Mouse (Mus musculus) liver, embryonic 16.5 days (tissue): ENCODE measurements around the gene Clp1. TPM values are rescaled to one million over a fixed set of nuclear protein-coding genes. Genes with fewer than 3 reads are reported as not detected.

Experiments
- ATAC-seq: fragments of 200-750 bp; cut with Nextera tagmentation; 2 replicates; pipeline ENCODE4 v1.8.0; 2017; ENCODE audit warnings: low read depth, mild to moderate bottlenecking, moderate number of reproducible peaks, moderate library complexity
- H3K27ac ChIP-seq: fragments of 300-500 bp; sonication (generic); 2 replicates; pipeline ENCODE4 v1.5.1; 2014; ENCODE audit warnings: mild to moderate bottlenecking, low read length
- H3K27me3 ChIP-seq: fragments of 300-500 bp; sonication (generic); 2 replicates; pipeline ENCODE4 v1.6.1; 2014; ENCODE audit warnings: low read depth, low read length, mixed read lengths; ENCODE audit not compliant: control insufficient read depth, insufficient read depth
- H3K36me3 ChIP-seq: fragments of 300-500 bp; sonication (generic); 2 replicates; pipeline ENCODE4 v1.6.1; 2014; ENCODE audit warnings: mild to moderate bottlenecking; ENCODE audit not compliant: control insufficient read depth, insufficient read depth
- H3K4me1 ChIP-seq: fragments of 300-500 bp; sonication (generic); 2 replicates; pipeline ENCODE4 v1.6.1; 2014; ENCODE audit warnings: low read depth, low read length, mixed read lengths; ENCODE audit not compliant: control insufficient read depth
- H3K4me2 ChIP-seq: fragments of 300-500 bp; sonication (generic); 2 replicates; pipeline ENCODE4 v1.6.1; 2014; ENCODE audit warnings: low read depth, low read length, mixed read lengths
- H3K4me3 ChIP-seq: fragments of 300-500 bp; sonication (generic); 2 replicates; pipeline ENCODE4 v1.5.1; 2014; ENCODE audit warnings: low read depth, mild to moderate bottlenecking, low read length
- H3K9ac ChIP-seq: fragments of 300-500 bp; sonication (generic); 2 replicates; pipeline ENCODE4 v1.6.1; 2014; ENCODE audit warnings: low read depth, low read length
- H3K9me3 ChIP-seq: fragments of 300-500 bp; sonication (generic); replicated peaks from 2 replicates; pipeline ENCODE4 v1.6.1; 2016; ENCODE audit warnings: low read length; ENCODE audit not compliant: control insufficient read depth
- WGBS: fragments of 180-500 bp; shearing (Covaris S2); extraction: QIAGEN DNeasy Blood & Tissue Kit; methylation state at CpG from one replicate; pipeline ENCODE4 v1.1.7; 2014; ENCODE audit not compliant: insufficient replicate concordance; 5-methylcytosine and 5-hydroxymethylcytosine counted together
- polyA plus RNA-seq: library from polyadenylated mRNA; unstranded; fragments of >200 nt; fragmentation: Nextera tagmentation; extraction: Ambion mirVana; gene quantifications from 2 replicates; pipeline ENCODE4 v1.2.1, GENCODE M21; 2015

The Clp1 gene
- polyA plus RNA-seq, 1 experiment from 2014 or later: 49.7 TPM

- H3K4me3 ChIP-seq: peak overlapping the region; percentile 66
- H3K36me3 ChIP-seq: peaks cover 23% of the 10 kb centered on the region
- peak overlapping the region; percentile 73 for H3K4me2 ChIP-seq
- WGBS: 5% methylated on average over 24 of the region's 26 CpGs
- H3K27me3 ChIP-seq: peaks cover 28% of the 10 kb centered on the region
- no peaks in the 10 kb centered on the region for H3K9me3 ChIP-seq
- peak overlapping the region; percentile 72 for H3K9ac ChIP-seq
- peak overlapping the region; percentile 68 for H3K27ac ChIP-seq
- peaks cover 65% of the 10 kb centered on the region for H3K4me1 ChIP-seq
- ATAC-seq: peak; percentile 18
Observed at GRCm38 (mm10) chr2:84742451-84743283, 15.5 kb upstream of the Clp1 start.

- peak overlapping the region; percentile 66 for H3K4me3 ChIP-seq
- 0 out of 2 replicates have a peak, but pooled peaks have one; percentile 4 for ATAC-seq
- peaks cover 29% of the 10 kb centered on the region for H3K36me3 ChIP-seq
- H3K4me2 ChIP-seq: peak overlapping the region; percentile 73
- H3K9me3 ChIP-seq: no peaks in the 10 kb centered on the region
- peak overlapping the region; percentile 68 for H3K27ac ChIP-seq
- H3K9ac ChIP-seq: peak overlapping the region; percentile 72
- H3K27me3 ChIP-seq: peaks cover 27% of the 10 kb centered on the region
- 39% methylated on average over 5 of the region's 5 CpGs for WGBS
- H3K4me1 ChIP-seq: peaks cover 69% of the 10 kb centered on the region
Observed at GRCm38 (mm10) chr2:84741841-84742450, 14.8 kb upstream of the Clp1 start.

- peaks cover 20% of the 10 kb centered on the region for H3K27me3 ChIP-seq
- no peak overlapping the region for H3K4me3 ChIP-seq
- ATAC-seq: no peak
- WGBS: 72% methylated on average over 15 of the region's 15 CpGs
- H3K27ac ChIP-seq: no peak overlapping the region
- H3K4me2 ChIP-seq: no peak overlapping the region
- no peaks in the 10 kb centered on the region for H3K9me3 ChIP-seq
- peaks cover 77% of the 10 kb centered on the region for H3K4me1 ChIP-seq
- H3K36me3 ChIP-seq: peaks cover 36% of the 10 kb centered on the region
- no peak overlapping the region for H3K9ac ChIP-seq
Observed at GRCm38 (mm10) chr2:84740608-84741333, 13.6 kb upstream of the Clp1 start.

GRCm38 (mm10) chr2:84738271-84738911 is 11.2 kb upstream of the Clp1 start:
- ATAC-seq: no peak
- peak overlapping the region; percentile 88 for H3K9ac ChIP-seq
- peak overlapping the region; percentile 76 for H3K4me3 ChIP-seq
- peaks cover 36% of the 10 kb centered on the region for H3K36me3 ChIP-seq
- 3% methylated on average over 12 of the region's 12 CpGs for WGBS
- peak overlapping the region; percentile 76 for H3K4me2 ChIP-seq
- peaks cover 6% of the 10 kb centered on the region; the same call in 1 of the 2 replicates for H3K27me3 ChIP-seq
- H3K4me1 ChIP-seq: peaks cover 81% of the 10 kb centered on the region
- no peaks in the 10 kb centered on the region for H3K9me3 ChIP-seq
- H3K27ac ChIP-seq: peak overlapping the region; percentile 16

- Histone ChIP-seq H3K4me3 (peak overlapping the region; percentile 76), H3K36me3 (peaks cover 36% of the 10 kb centered on the region), H3K27me3 (peaks cover 2% of the 10 kb centered on the region; the same call in 1 of the 2 replicates), H3K4me1 (peaks cover 82% of the 10 kb centered on the region), H3K9ac (peak overlapping the region; percentile 88), H3K27ac (peak overlapping the region; percentile 16), H3K4me2 (peak overlapping the region; percentile 76), H3K9me3 (no peaks in the 10 kb centered on the region)
- WGBS: 15% methylated on average over 8 of the region's 8 CpGs
- no peak for ATAC-seq
Observed at GRCm38 (mm10) chr2:84737451-84737925, 10.3 kb upstream of the Clp1 start.

- H3K27ac ChIP-seq: peak overlapping the region; percentile 97
- peak overlapping the region; percentile 88 for H3K9ac ChIP-seq
- peaks cover 83% of the 10 kb centered on the region for H3K4me1 ChIP-seq
- ATAC-seq: no peak
- H3K36me3 ChIP-seq: peaks cover 36% of the 10 kb centered on the region
- peak overlapping the region; percentile 76 for H3K4me3 ChIP-seq
- H3K4me2 ChIP-seq: peak overlapping the region; percentile 76
- no peaks in the 10 kb centered on the region; the same call in 1 of the 2 replicates for H3K27me3 ChIP-seq
- no peaks in the 10 kb centered on the region for H3K9me3 ChIP-seq
- 13% methylated on average over 27 of the region's 27 CpGs for WGBS
Observed at GRCm38 (mm10) chr2:84736312-84737161, 9.4 kb upstream of the Clp1 start.

- Histone ChIP-seq H3K27me3 (no peaks in the 10 kb centered on the region; the same call in 1 of the 2 replicates), H3K9ac (peak overlapping the region; percentile 88), H3K27ac (peak overlapping the region; percentile 97), H3K4me3 (peak overlapping the region; percentile 76), H3K4me2 (peak overlapping the region; percentile 76), H3K36me3 (peaks cover 34% of the 10 kb centered on the region), H3K4me1 (peaks cover 82% of the 10 kb centered on the region), H3K9me3 (no peaks in the 10 kb centered on the region)
- peak; percentile 90 for ATAC-seq
- 6% methylated on average over 7 of the region's 7 CpGs for WGBS
Observed at GRCm38 (mm10) chr2:84735346-84735920, 8.3 kb upstream of the Clp1 start.
